ENCODE assay signal across 25 mouse cellular contexts in genomic region chr2:110114133-110114532, GRCm38 (mm10).
"Had no signal": no experiment of that assay in that cellular context is flagged by ENCODE, and none has a peak within 500 bp of the region (broad histone marks: within the 10 kb centered on the region; RNA-seq: fewer than 3 reads in every experiment).

No protein-coding gene starts in this region.

- H3K27me3 ChIP-seq: heart, embryonic 13.5 days; heart, embryonic 15.5 days; hindbrain, embryonic 13.5 days; hindbrain, embryonic 15.5 days; kidney, embryonic 15.5 days; limb, embryonic 13.5 days; limb, embryonic 15.5 days; liver, embryonic 12.5 days had no signal

- DNase-seq: gastrocnemius, postnatal 14 days; gastrocnemius, postnatal 36 days; heart, postnatal 14 days; heart, postnatal 36 days; kidney, adult 11 months; kidney, adult 2 months; kidney, adult 9 months; kidney, postnatal 14 days; kidney, postnatal 36 days; layer of hippocampus, adult 9-11 months; layer of hippocampus, postnatal 36 days; left cerebral cortex, postnatal 4 days had no signal

- H3K9me3 ChIP-seq: heart, embryonic 13.5 days; heart, embryonic 15.5 days; hindbrain, embryonic 13.5 days; hindbrain, embryonic 15.5 days; kidney, embryonic 15.5 days; limb, embryonic 13.5 days; limb, embryonic 15.5 days; liver, embryonic 12.5 days had no signal

- H3K27ac ChIP-seq: heart, embryonic 13.5 days; heart, embryonic 15.5 days; hindbrain, embryonic 13.5 days; hindbrain, embryonic 15.5 days; hindbrain, postnatal 0 days; kidney, embryonic 15.5 days; kidney, postnatal 0 days; limb, embryonic 13.5 days; limb, embryonic 15.5 days; liver, embryonic 12.5 days; liver, embryonic 14.5 days had no signal

- ATAC-seq: hindbrain, postnatal 0 days; intestine, embryonic 16.5 days; liver, embryonic 12.5 days had no signal

- H3K36me3 ChIP-seq: heart, embryonic 13.5 days; heart, embryonic 15.5 days; hindbrain, embryonic 13.5 days; hindbrain, embryonic 15.5 days; kidney, embryonic 15.5 days; limb, embryonic 13.5 days; limb, embryonic 15.5 days; liver, embryonic 12.5 days had no signal

- H3K4me2 ChIP-seq: heart, embryonic 11.5 days; heart, embryonic 13.5 days; heart, embryonic 15.5 days; hindbrain, embryonic 13.5 days; hindbrain, embryonic 15.5 days; kidney, embryonic 15.5 days; limb, embryonic 13.5 days; limb, embryonic 15.5 days; liver, embryonic 12.5 days had no signal

- H3K4me3 ChIP-seq: heart, embryonic 13.5 days; heart, embryonic 15.5 days; hindbrain, embryonic 13.5 days; hindbrain, embryonic 15.5 days; kidney, embryonic 15.5 days; limb, embryonic 13.5 days; limb, embryonic 15.5 days; liver, embryonic 12.5 days had no signal

- H3K4me1 ChIP-seq: heart, embryonic 13.5 days; heart, embryonic 15.5 days; hindbrain, embryonic 13.5 days; hindbrain, embryonic 15.5 days; kidney, embryonic 15.5 days; limb, embryonic 13.5 days; limb, embryonic 15.5 days; liver, embryonic 12.5 days had no signal

- H3K9ac ChIP-seq: heart, embryonic 13.5 days; heart, embryonic 15.5 days; hindbrain, embryonic 13.5 days; hindbrain, embryonic 15.5 days; kidney, embryonic 15.5 days; limb, embryonic 13.5 days; limb, embryonic 15.5 days; liver, embryonic 12.5 days; liver, embryonic 14.5 days had no signal
